Mouse (Mus musculus): ENCODE data around the gene Col6a5. TPM values are rescaled to one million over a fixed set of nuclear protein-coding genes. Genes with fewer than 3 reads are reported as not detected.
"Not testable (repeated sequence)": the region's sequence is repeated elsewhere in the genome, so short reads cannot be mapped to it uniquely, and the experiment has no call there.

The Col6a5 gene
- polyA plus RNA-seq, 1 experiment from 2014 or later, result 0.18 TPM

- H3K9ac ChIP-seq (replicated peaks; ENCODE audit: low read length), result no peak overlapping the region
- no peaks in the 10 kb centered on the region for H3K4me1 ChIP-seq (ENCODE audit: control insufficient read depth, insufficient read depth, low read length)
- no peaks in the 10 kb centered on the region for H3K36me3 ChIP-seq (ENCODE audit: control insufficient read depth, insufficient read depth, low read length)
- no peak for ATAC-seq (ENCODE audit: low FRiP score, low TSS enrichment)
- H3K4me2 ChIP-seq (ENCODE audit: low read length), result no peak overlapping the region
- 82% methylated on average over 3 of the region's 3 CpGs for WGBS
- no peak overlapping the region for H3K27ac ChIP-seq (replicated peaks; ENCODE audit: low read depth, low read length)
- DNase-seq, result no peak
- H3K27me3 ChIP-seq (ENCODE audit: control insufficient read depth, insufficient read depth, low read length), result no peaks in the 10 kb centered on the region
- H3K9me3 ChIP-seq (ENCODE audit: control insufficient read depth, low read length), result no peaks in the 10 kb centered on the region
- no peak overlapping the region for H3K4me3 ChIP-seq (replicated peaks; ENCODE audit: low read depth, low read length)
Measured at GRCm38 (mm10) chr9:105851011-105851410, 109.4 kb downstream of the Col6a5 start.

DNA sequence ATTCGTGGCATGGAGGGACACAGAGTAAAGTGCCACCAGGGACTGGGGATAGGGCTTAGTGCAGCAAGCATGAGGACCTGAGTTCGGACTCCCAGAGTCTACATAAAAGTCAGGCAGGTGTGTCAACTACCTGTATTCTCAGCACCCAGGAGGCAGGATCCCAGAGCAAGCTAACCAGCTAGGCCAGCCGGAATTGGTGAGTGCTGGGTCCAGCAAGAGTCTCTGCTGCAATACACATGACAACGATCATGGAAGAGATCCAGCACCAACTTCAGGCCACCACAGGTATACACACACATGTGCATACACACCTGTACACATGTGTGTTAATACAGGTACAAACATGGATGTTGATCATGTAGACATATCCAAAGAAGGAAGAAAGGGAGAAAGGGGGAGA, 112.0 kb downstream of the Col6a5 start:
- WGBS, result 70% methylated on average over 4 of the region's 4 CpGs
- no peaks in the 10 kb centered on the region for H3K9me3 ChIP-seq (ENCODE audit: control insufficient read depth, low read length)

GRCm38 (mm10) chr9:105847261-105847660, 113.2 kb downstream of the Col6a5 start:
- H3K27me3 ChIP-seq (ENCODE audit: control insufficient read depth, insufficient read depth, low read length), result no peaks in the 10 kb centered on the region
- H3K36me3 ChIP-seq (ENCODE audit: control insufficient read depth, insufficient read depth, low read length), result no peaks in the 10 kb centered on the region
- H3K9ac ChIP-seq (replicated peaks; ENCODE audit: low read length), result no peak overlapping the region
- WGBS, result 97% methylated on average over 5 of the region's 5 CpGs
- no peak overlapping the region for H3K27ac ChIP-seq (replicated peaks; ENCODE audit: low read depth, low read length)
- no peak for ATAC-seq (ENCODE audit: low FRiP score, low TSS enrichment)
- no peak for DNase-seq
- H3K4me3 ChIP-seq (replicated peaks; ENCODE audit: low read depth, low read length), result no peak overlapping the region
- H3K4me2 ChIP-seq (ENCODE audit: low read length), result no peak overlapping the region
- no peaks in the 10 kb centered on the region for H3K9me3 ChIP-seq (ENCODE audit: control insufficient read depth, low read length)
- no peaks in the 10 kb centered on the region for H3K4me1 ChIP-seq (ENCODE audit: control insufficient read depth, insufficient read depth, low read length)

More for the DNA sequence above, 112.0 kb downstream of the Col6a5 start:
- Histone ChIP-seq H3K9ac (replicated peaks; ENCODE audit: low read length) (no peak overlapping the region), H3K4me1 (ENCODE audit: control insufficient read depth, insufficient read depth, low read length) (no peaks in the 10 kb centered on the region), H3K27me3 (ENCODE audit: control insufficient read depth, insufficient read depth, low read length) (no peaks in the 10 kb centered on the region), H3K4me2 (ENCODE audit: low read length) (no peak overlapping the region), H3K36me3 (ENCODE audit: control insufficient read depth, insufficient read depth, low read length) (no peaks in the 10 kb centered on the region), H3K27ac (replicated peaks; ENCODE audit: low read depth, low read length) (no peak overlapping the region), H3K4me3 (replicated peaks; ENCODE audit: low read depth, low read length) (no peak overlapping the region)
- DNase-seq (no peak), ATAC-seq (ENCODE audit: low FRiP score, low TSS enrichment) (no peak)

DNA sequence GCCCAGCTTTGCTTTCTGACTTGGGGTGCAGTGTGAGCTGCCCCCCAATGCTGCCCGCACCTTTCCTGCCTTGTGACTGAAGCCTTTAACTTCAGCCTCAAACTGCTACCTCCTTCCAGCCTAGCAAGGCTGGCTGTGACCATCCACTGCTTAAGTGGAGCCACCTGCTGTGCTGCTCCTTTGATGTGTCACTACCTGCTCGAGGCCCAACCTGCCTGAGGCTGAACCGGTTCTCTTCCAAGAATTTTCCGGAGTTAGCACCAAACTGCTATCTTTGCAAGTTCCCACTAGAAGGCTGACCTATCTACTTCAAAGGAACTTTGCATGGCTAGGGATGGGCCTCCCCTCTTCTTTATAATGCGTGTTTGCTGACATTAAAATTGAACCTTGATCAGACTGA, 119.1 kb downstream of the Col6a5 start:
- not testable (repeated sequence) for H3K27ac ChIP-seq (replicated peaks; ENCODE audit: low read depth, low read length); ATAC-seq (ENCODE audit: low FRiP score, low TSS enrichment); H3K9me3 ChIP-seq (ENCODE audit: control insufficient read depth, low read length); H3K4me2 ChIP-seq (ENCODE audit: low read length); H3K4me1 ChIP-seq (ENCODE audit: control insufficient read depth, insufficient read depth, low read length); H3K4me3 ChIP-seq (replicated peaks; ENCODE audit: low read depth, low read length); H3K27me3 ChIP-seq (ENCODE audit: control insufficient read depth, insufficient read depth, low read length); H3K9ac ChIP-seq (replicated peaks; ENCODE audit: low read length); DNase-seq; H3K36me3 ChIP-seq (ENCODE audit: control insufficient read depth, insufficient read depth, low read length)
- 68% methylated on average over 5 of the region's 5 CpGs for WGBS

GRCm38 (mm10) chr9:105839147-105839515, 121.3 kb downstream of the Col6a5 start:
- Histone ChIP-seq H3K9ac (replicated peaks; ENCODE audit: low read length) (no peak overlapping the region), H3K4me2 (ENCODE audit: low read length) (no peak overlapping the region), H3K9me3 (ENCODE audit: control insufficient read depth, low read length) (no peaks in the 10 kb centered on the region), H3K27ac (replicated peaks; ENCODE audit: low read depth, low read length) (no peak overlapping the region), H3K36me3 (ENCODE audit: control insufficient read depth, insufficient read depth, low read length) (no peaks in the 10 kb centered on the region), H3K4me3 (replicated peaks; ENCODE audit: low read depth, low read length) (no peak overlapping the region), H3K27me3 (ENCODE audit: control insufficient read depth, insufficient read depth, low read length) (no peaks in the 10 kb centered on the region), H3K4me1 (ENCODE audit: control insufficient read depth, insufficient read depth, low read length) (no peaks in the 10 kb centered on the region)
- no peak for ATAC-seq (ENCODE audit: low FRiP score, low TSS enrichment)
- no peak for DNase-seq
- 59% methylated on average over 5 of the region's 5 CpGs for WGBS

- Histone ChIP-seq H3K4me2 (ENCODE audit: low read length) (no peak overlapping the region), H3K4me3 (replicated peaks; ENCODE audit: low read depth, low read length) (no peak overlapping the region), H3K9me3 (ENCODE audit: control insufficient read depth, low read length) (no peaks in the 10 kb centered on the region), H3K27ac (replicated peaks; ENCODE audit: low read depth, low read length) (no peak overlapping the region), H3K4me1 (ENCODE audit: control insufficient read depth, insufficient read depth, low read length) (no peaks in the 10 kb centered on the region), H3K27me3 (ENCODE audit: control insufficient read depth, insufficient read depth, low read length) (no peaks in the 10 kb centered on the region), H3K36me3 (ENCODE audit: control insufficient read depth, insufficient read depth, low read length) (no peaks in the 10 kb centered on the region), H3K9ac (replicated peaks; ENCODE audit: low read length) (no peak overlapping the region)
- no peak for ATAC-seq (ENCODE audit: low FRiP score, low TSS enrichment)
- WGBS, result 67% methylated on average over 4 of the region's 4 CpGs
- DNase-seq, result no peak
Measured at GRCm38 (mm10) chr9:105838396-105839146, 121.9 kb downstream of the Col6a5 start.

DNA sequence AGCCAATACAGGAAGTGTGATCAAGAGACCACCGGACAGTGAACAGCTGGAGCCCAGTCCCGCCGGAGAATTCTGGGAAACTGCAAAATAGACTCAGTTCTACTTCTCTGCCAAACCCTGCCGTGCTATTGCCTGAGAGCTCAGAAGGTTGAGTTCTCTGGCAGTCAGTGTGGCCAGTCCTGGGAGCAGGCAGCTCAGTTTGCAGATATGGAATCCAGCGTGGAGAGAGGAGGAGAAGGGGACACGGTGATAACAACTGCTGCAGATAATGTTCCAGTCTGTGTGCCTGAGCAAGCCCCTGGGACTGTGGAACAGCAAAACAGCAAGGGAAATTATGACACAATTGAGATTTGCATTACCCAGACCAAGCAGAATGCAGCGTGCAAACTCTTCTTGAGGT, 124.9 kb downstream of the Col6a5 start:
- no peaks in the 10 kb centered on the region for H3K4me1 ChIP-seq (ENCODE audit: control insufficient read depth, insufficient read depth, low read length)
- DNase-seq, result no peak
- no peak overlapping the region for H3K4me3 ChIP-seq (replicated peaks; ENCODE audit: low read depth, low read length)
- 88% methylated on average over 7 of the region's 7 CpGs for WGBS
- no peak overlapping the region for H3K4me2 ChIP-seq (ENCODE audit: low read length)
- H3K9me3 ChIP-seq (ENCODE audit: control insufficient read depth, low read length), result no peaks in the 10 kb centered on the region
- H3K27me3 ChIP-seq (ENCODE audit: control insufficient read depth, insufficient read depth, low read length), result no peaks in the 10 kb centered on the region
- H3K27ac ChIP-seq (replicated peaks; ENCODE audit: low read depth, low read length), result no peak overlapping the region
- H3K9ac ChIP-seq (replicated peaks; ENCODE audit: low read length), result no peak overlapping the region
- ATAC-seq (ENCODE audit: low FRiP score, low TSS enrichment), result no peak
- H3K36me3 ChIP-seq (ENCODE audit: control insufficient read depth, insufficient read depth, low read length), result no peaks in the 10 kb centered on the region

DNA sequence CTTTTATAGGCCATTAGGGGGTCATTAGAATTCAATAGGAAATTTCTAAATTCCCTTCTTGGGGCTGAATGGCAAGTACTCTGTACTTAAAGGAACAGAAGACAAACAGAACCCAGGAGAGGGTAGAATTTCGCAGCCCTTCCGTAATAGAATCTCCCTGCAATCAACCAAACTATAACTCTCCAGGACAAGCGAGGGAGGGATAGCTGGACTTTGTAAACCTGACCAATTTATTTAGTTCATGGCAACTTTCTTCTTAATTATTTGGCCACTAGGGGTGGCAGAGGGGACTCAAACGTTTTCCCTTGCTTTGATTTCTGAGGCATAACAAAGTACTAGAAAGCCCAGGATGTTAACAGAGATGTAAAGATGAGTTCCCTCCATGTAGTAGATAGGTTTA, 125.6 kb downstream of the Col6a5 start:
- DNase-seq, result peak; percentile 34
- H3K4me1 ChIP-seq (ENCODE audit: control insufficient read depth, insufficient read depth, low read length), result no peaks in the 10 kb centered on the region
- H3K9me3 ChIP-seq (ENCODE audit: control insufficient read depth, low read length), result no peaks in the 10 kb centered on the region
- H3K27ac ChIP-seq (replicated peaks; ENCODE audit: low read depth, low read length), result no peak overlapping the region
- no peak overlapping the region for H3K4me2 ChIP-seq (ENCODE audit: low read length)
- no peaks in the 10 kb centered on the region for H3K36me3 ChIP-seq (ENCODE audit: control insufficient read depth, insufficient read depth, low read length)
- no peaks in the 10 kb centered on the region for H3K27me3 ChIP-seq (ENCODE audit: control insufficient read depth, insufficient read depth, low read length)
- no peak for ATAC-seq (ENCODE audit: low FRiP score, low TSS enrichment)
- H3K9ac ChIP-seq (replicated peaks; ENCODE audit: low read length), result no peak overlapping the region
- H3K4me3 ChIP-seq (replicated peaks; ENCODE audit: low read depth, low read length), result no peak overlapping the region
- WGBS, result 48% methylated on average over 4 of the region's 4 CpGs

- no peaks in the 10 kb centered on the region for H3K4me1 ChIP-seq (ENCODE audit: control insufficient read depth, insufficient read depth, low read length)
- no peak for ATAC-seq (ENCODE audit: low FRiP score, low TSS enrichment)
- no peak overlapping the region for H3K4me3 ChIP-seq (replicated peaks; ENCODE audit: low read depth, low read length)
- no peak overlapping the region for H3K27ac ChIP-seq (replicated peaks; ENCODE audit: low read depth, low read length)
- no peaks in the 10 kb centered on the region for H3K27me3 ChIP-seq (ENCODE audit: control insufficient read depth, insufficient read depth, low read length)
- 86% methylated on average over 9 of the region's 9 CpGs for WGBS
- H3K36me3 ChIP-seq (ENCODE audit: control insufficient read depth, insufficient read depth, low read length), result no peaks in the 10 kb centered on the region
- H3K9ac ChIP-seq (replicated peaks; ENCODE audit: low read length), result no peak overlapping the region
- H3K4me2 ChIP-seq (ENCODE audit: low read length), result no peak overlapping the region
- H3K9me3 ChIP-seq (ENCODE audit: control insufficient read depth, low read length), result no peaks in the 10 kb centered on the region
- DNase-seq, result no peak
Measured at GRCm38 (mm10) chr9:105831291-105831690, 129.2 kb downstream of the Col6a5 start.

Measured in midbrain, embryonic 14.5 days (tissue).